Mouse (Mus musculus) CH12.LX (cell line): Measurements from ENCODE around the gene 1110008L16Rik. TPM values are rescaled to one million over a fixed set of nuclear protein-coding genes. Genes with fewer than 3 reads are reported as not detected.
A peak's percentile ranks its signal among the peaks of the same experiment; 100 is the strongest.

Source experiments
- DNase-seq: peaks from one replicate; pipeline ENCODE4 v3.0.0-alpha.2; 2013; ENCODE audit errors: extremely low read depth
- H3K27ac ChIP-seq: 2 replicates; pipeline ENCODE4 v1.5.1; 2012; ENCODE audit warnings: low read depth, mild to moderate bottlenecking, control low read depth, moderate library complexity; ENCODE audit not compliant: insufficient read depth
- H3K27me3 ChIP-seq: replicated peaks from 2 replicates; pipeline ENCODE3; 2012; ENCODE audit warnings: inconsistent platforms
- H3K36me3 ChIP-seq, 2 experiments: replicated peaks in 1 of 2; 2 replicates each; pipeline versions ENCODE3 to v1.6.1; 2012; ENCODE audit warnings: inconsistent platforms in 1 of 2, low read length in 1 of 2, mild to moderate bottlenecking in 1 of 2, mixed read lengths in 1 of 2, moderate library complexity in 1 of 2; ENCODE audit not compliant: control insufficient read depth in 1 of 2, insufficient read depth in 1 of 2
- H3K4me1 ChIP-seq, 2 experiments: 2 replicates each; pipeline ENCODE4 v1.6.1; 2012; ENCODE audit warnings: inconsistent platforms in 1 of 2, moderate library complexity in 1 of 2; ENCODE audit not compliant: insufficient read depth in 2 of 2, control insufficient read depth in 1 of 2
- H3K4me2 ChIP-seq: 2 replicates; pipeline ENCODE4 v1.6.1; 2012; ENCODE audit warnings: low read depth, mild to moderate bottlenecking, control low read depth; ENCODE audit not compliant: poor library complexity, insufficient read depth, severe bottlenecking
- H3K4me3 ChIP-seq, 3 experiments: fragments of 150-350 bp in 1 of 3; sonication (generic) in 1 of 3; replicated peaks in 1 of 3; 2 replicates each; pipeline versions ENCODE3 to v1.5.1; 2011 to 2012; ENCODE audit warnings: low read depth in 2 of 3, low read length in 2 of 3, mild to moderate bottlenecking in 2 of 3, moderate library complexity in 2 of 3, control low read depth in 1 of 3, improper control_type of control experiment in 1 of 3, inconsistent platforms in 1 of 3, mixed read lengths in 1 of 3; ENCODE audit not compliant: poor library complexity in 1 of 3
- H3K79me2 ChIP-seq: replicated peaks from 2 replicates; pipeline ENCODE4 v1.6.1; 2012; ENCODE audit warnings: mild to moderate bottlenecking, moderate library complexity; ENCODE audit not compliant: control insufficient read depth, poor library complexity, insufficient read depth, severe bottlenecking; ENCODE audit errors: extremely low read depth
- H3K9ac ChIP-seq: 2 replicates; pipeline ENCODE4 v1.6.1; 2012; ENCODE audit warnings: low read depth, mild to moderate bottlenecking, control low read depth, moderate library complexity; ENCODE audit not compliant: insufficient read depth
- H3K9me3 ChIP-seq: replicated peaks from 2 replicates; pipeline ENCODE3; 2012; ENCODE audit warnings: low read length, inconsistent platforms, mixed read lengths
- BHLHE40 ChIP-seq: IDR thresholded peaks from 2 replicates; pipeline ENCODE4 v1.6.1; 2011; ENCODE audit warnings: mild to moderate bottlenecking, low read depth, low read length, improper control_type of control experiment
- CHD1 ChIP-seq: IDR thresholded peaks from 2 replicates; pipeline ENCODE4 v1.6.1; 2012; ENCODE audit warnings: low read depth, low read length, improper control_type of control experiment, inconsistent platforms
- CHD2 ChIP-seq: IDR thresholded peaks from 2 replicates; pipeline ENCODE4 v1.6.1; 2011; ENCODE audit warnings: low read length, improper control_type of control experiment
- CTCF ChIP-seq, 2 experiments: IDR thresholded peaks in 1 of 2; conservative IDR thresholded peaks in 1 of 2; 2 replicates each; pipeline ENCODE4 v1.5.1; 2011 to 2012; ENCODE audit warnings: low read depth in 2 of 2, low read length in 2 of 2, improper control_type of control experiment in 1 of 2, inconsistent platforms in 1 of 2, mild to moderate bottlenecking in 1 of 2, moderate library complexity in 1 of 2
- E2F4 ChIP-seq: IDR thresholded peaks from 2 replicates; pipeline ENCODE4 v1.6.1; 2011; ENCODE audit warnings: low read depth, low read length, improper control_type of control experiment; ENCODE audit not compliant: insufficient replicate concordance
- ELF1 ChIP-seq: IDR thresholded peaks from 2 replicates; pipeline ENCODE4 v1.6.1; 2014; ENCODE audit warnings: low read depth, mild to moderate bottlenecking, inconsistent platforms, low read length, improper control_type of control experiment
- EP300 ChIP-seq: IDR thresholded peaks from 2 replicates; pipeline ENCODE4 v1.6.1; 2011; ENCODE audit warnings: low read length, improper control_type of control experiment
- GABPA ChIP-seq: IDR thresholded peaks from 2 replicates; pipeline ENCODE4 v1.6.1; 2012; ENCODE audit warnings: low read depth, low read length, improper control_type of control experiment, inconsistent platforms; ENCODE audit not compliant: insufficient replicate concordance
- HCFC1 ChIP-seq: IDR thresholded peaks from 2 replicates; pipeline ENCODE4 v1.6.1; 2012; ENCODE audit warnings: low read depth, mild to moderate bottlenecking, inconsistent platforms, low read length, improper control_type of control experiment
- IRF4 ChIP-seq: IDR thresholded peaks from 2 replicates; pipeline ENCODE4 v1.6.1; 2014; ENCODE audit warnings: low read depth, mild to moderate bottlenecking, inconsistent platforms, low read length, improper control_type of control experiment
- JUN ChIP-seq: IDR thresholded peaks from 2 replicates; pipeline ENCODE4 v1.6.1; 2011; ENCODE audit warnings: low read depth, mild to moderate bottlenecking, low read length, improper control_type of control experiment, moderate library complexity; ENCODE audit not compliant: insufficient read depth
- JUND ChIP-seq: conservative IDR thresholded peaks from 2 replicates; pipeline ENCODE4 v1.6.1; 2011; ENCODE audit warnings: low read depth, low read length, improper control_type of control experiment
- KAT2A ChIP-seq: IDR thresholded peaks from 2 replicates; pipeline ENCODE4 v1.6.1; 2012; ENCODE audit warnings: low read length, improper control_type of control experiment, inconsistent platforms; ENCODE audit not compliant: insufficient replicate concordance
- MAFK ChIP-seq: IDR thresholded peaks from 2 replicates; pipeline ENCODE4 v1.6.1; 2011; ENCODE audit warnings: low read length, improper control_type of control experiment; ENCODE audit not compliant: insufficient replicate concordance
- MAX ChIP-seq: IDR thresholded peaks from 2 replicates; pipeline ENCODE4 v1.6.1; 2011; ENCODE audit warnings: low read length, improper control_type of control experiment
- MAZ ChIP-seq: IDR thresholded peaks from 2 replicates; pipeline ENCODE4 v1.6.1; 2012; ENCODE audit warnings: low read depth, mild to moderate bottlenecking, inconsistent platforms, low read length, improper control_type of control experiment, moderate library complexity
- MEF2A ChIP-seq: IDR thresholded peaks from 2 replicates; pipeline ENCODE4 v1.6.1; 2014; ENCODE audit warnings: low read depth, mild to moderate bottlenecking, inconsistent platforms, low read length, improper control_type of control experiment, borderline replicate concordance
- MXI1 ChIP-seq: IDR thresholded peaks from 2 replicates; pipeline ENCODE4 v1.6.1; 2011; ENCODE audit warnings: mild to moderate bottlenecking, low read depth, low read length, improper control_type of control experiment
- MYC ChIP-seq: IDR thresholded peaks from 2 replicates; pipeline ENCODE4 v1.6.1; 2011; ENCODE audit warnings: low read depth, mild to moderate bottlenecking, improper control_type of control experiment, low read length
- NELFE ChIP-seq: IDR thresholded peaks from 2 replicates; pipeline ENCODE4 v1.6.1; 2011; ENCODE audit warnings: low read depth, low read length, improper control_type of control experiment
- NRF1 ChIP-seq: IDR thresholded peaks from 2 replicates; pipeline ENCODE4 v1.6.1; 2014; ENCODE audit warnings: low read depth, mild to moderate bottlenecking, inconsistent platforms, low read length, improper control_type of control experiment, moderate library complexity
- PAX5 ChIP-seq: IDR thresholded peaks from 2 replicates; pipeline ENCODE4 v1.6.1; 2012; ENCODE audit warnings: low read length, inconsistent platforms, mixed read lengths
- POLR2A ChIP-seq: IDR thresholded peaks from 2 replicates; pipeline ENCODE4 v1.6.1; 2011; ENCODE audit warnings: low read depth, mild to moderate bottlenecking, improper control_type of control experiment, low read length
- POLR2AphosphoS2 ChIP-seq: IDR thresholded peaks from 2 replicates; pipeline ENCODE4 v1.6.1; 2011; ENCODE audit warnings: low read depth, low read length, improper control_type of control experiment
- RAD21 ChIP-seq: IDR thresholded peaks from 2 replicates; pipeline ENCODE4 v1.6.1; 2011; ENCODE audit warnings: low read depth, mild to moderate bottlenecking, low read length, improper control_type of control experiment, moderate library complexity
- RCOR1 ChIP-seq: conservative IDR thresholded peaks from 2 replicates; pipeline ENCODE4 v1.6.1; 2012; ENCODE audit warnings: low read depth, mild to moderate bottlenecking, inconsistent platforms, low read length, improper control_type of control experiment
- SIN3A ChIP-seq: IDR thresholded peaks from 2 replicates; pipeline ENCODE4 v1.6.1; 2012; ENCODE audit warnings: low read length, improper control_type of control experiment, inconsistent platforms
- SMC3 ChIP-seq: IDR thresholded peaks from 2 replicates; pipeline ENCODE4 v1.6.1; 2011; ENCODE audit warnings: low read depth, low read length, improper control_type of control experiment
- TBP ChIP-seq: conservative IDR thresholded peaks from 2 replicates; pipeline ENCODE4 v1.6.1; 2011; ENCODE audit warnings: low read depth, low read length, improper control_type of control experiment
- TCF12 ChIP-seq: IDR thresholded peaks from 2 replicates; pipeline ENCODE4 v1.6.1; 2014; ENCODE audit warnings: low read depth, mild to moderate bottlenecking, inconsistent platforms, low read length, improper control_type of control experiment
- UBTF ChIP-seq: IDR thresholded peaks from 2 replicates; pipeline ENCODE4 v1.6.1; 2012; ENCODE audit warnings: low read depth, mild to moderate bottlenecking, inconsistent platforms, low read length, improper control_type of control experiment, moderate library complexity
- USF1 ChIP-seq: IDR thresholded peaks from 2 replicates; pipeline ENCODE4 v1.6.1; 2014; ENCODE audit warnings: low read depth, mild to moderate bottlenecking, inconsistent platforms, low read length, improper control_type of control experiment
- USF2 ChIP-seq: conservative IDR thresholded peaks from 2 replicates; pipeline ENCODE4 v1.6.1; 2011; ENCODE audit warnings: low read depth, low read length, improper control_type of control experiment
- ZC3H11A ChIP-seq: IDR thresholded peaks from 2 replicates; pipeline ENCODE4 v1.6.1; 2012; ENCODE audit warnings: low read depth, mild to moderate bottlenecking, inconsistent platforms, low read length, improper control_type of control experiment
- ZKSCAN1 ChIP-seq: IDR thresholded peaks from 2 replicates; pipeline ENCODE4 v1.6.1; 2012; ENCODE audit warnings: low read depth, inconsistent platforms, low read length, improper control_type of control experiment, borderline replicate concordance
- ZMIZ1 ChIP-seq: IDR thresholded peaks from 2 replicates; pipeline ENCODE4 v1.6.1; 2012; ENCODE audit warnings: low read depth, mild to moderate bottlenecking, inconsistent platforms, low read length, improper control_type of control experiment
- ZNF384 ChIP-seq: IDR thresholded peaks from 2 replicates; pipeline ENCODE4 v1.6.1; 2012; ENCODE audit warnings: low read depth, low read length, improper control_type of control experiment, inconsistent platforms
- dilution Hi-C: fragments of 300-500 bp; cut with MboI; formaldehyde crosslinking; loops from 2 replicates; pipeline ENCODE4 v1.14.3; 2020; ENCODE audit warnings: low sequenced_read_pairs; ENCODE audit not compliant: extremely low pct_unique_long_range_greater_than_20kb, extremely low pct_ligation_motif_present
- in situ Hi-C: fragments of 300-500 bp; cut with MboI; formaldehyde crosslinking; loops from 3 replicates; pipeline ENCODE4 v1.14.3; 2019; ENCODE audit warnings: low sequenced_read_pairs, low pct_ligation_motif_present, low pct_unique_long_range_greater_than_20kb, mixed read lengths
- polyA plus RNA-seq: library from polyadenylated mRNA; unstranded; fragments of >175 nt; gene quantifications from 2 replicates; pipeline ENCODE4 v1.2.1, GENCODE M21; 2012; ENCODE audit warnings: low read depth; ENCODE audit not compliant: insufficient read length
- total RNA-seq, 2 experiments: library from RNA; depleted of rRNA; stranded (reverse); fragments of 300-350 nt in 1 of 2; fragments of >200 nt in 1 of 2; gene quantifications; 2 replicates each; pipeline ENCODE4 v1.2.3; 2012 to 2014

1110008L16Rik gene
- total and polyA plus RNA-seq, 3 experiments, result 25.7 to 32.6 (median 28.9) TPM

GRCm38 (mm10) chr12:55302485-55303441 is 3.4 kb downstream of the 1110008L16Rik start, which contains the start of gene Ppp2r3c:
TSS of gene Ppp2r3c (minus strand) at chr12:55302998.
- dilution Hi-C loops, result no loop called here
- no peaks in the 10 kb centered on the region for H3K9me3 ChIP-seq
- peak; percentile 97 for DNase-seq

DNA sequence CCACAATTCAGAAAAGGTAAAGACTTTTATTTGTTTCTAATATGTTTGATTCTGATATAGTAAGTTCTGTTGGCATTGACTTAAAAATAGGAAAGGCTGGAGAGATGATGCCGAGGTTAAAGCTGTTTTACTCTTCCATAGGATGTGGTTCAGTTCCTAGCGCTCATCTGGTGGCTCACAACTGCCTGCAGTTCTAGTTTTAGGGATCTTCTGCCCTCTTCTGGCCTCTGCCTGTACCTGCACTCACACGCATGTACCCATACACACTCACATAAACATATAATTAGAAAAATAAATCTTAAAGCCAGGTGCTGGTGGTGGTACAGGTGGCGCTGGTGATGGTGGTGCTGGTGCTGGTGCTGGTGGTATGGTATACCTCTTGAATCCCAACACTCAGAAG is 7.0 kb downstream of the 1110008L16Rik start:
- dilution Hi-C loops, result no loop called here

More at GRCm38 (mm10) chr12:55302485-55303441, 3.4 kb downstream of the 1110008L16Rik start, which contains the start of gene Ppp2r3c:
- H3K4me2 ChIP-seq, result peak within 1 kb of the TSS; percentile 97
- H3K27me3 ChIP-seq, result no peaks in the 10 kb centered on the region
- peaks cover 18 to 36% of the 10 kb centered on the region in 2 experiments for H3K36me3 ChIP-seq
- H3K9ac ChIP-seq, result peak within 1 kb of the TSS; percentile 99
- peaks cover 55% of the 10 kb centered on the region for H3K79me2 ChIP-seq
- peak within 1 kb of the TSS; percentile 56 to 88 (median 69) for H3K4me3 ChIP-seq
- in situ Hi-C loops, result no loop called here
- TF ChIP-seq HCFC1 (peak; percentile 95), E2F4 (no peak), USF1 (no peak), UBTF (peak; percentile 87; the same call in 1 of the 2 replicates), NELFE (peak; percentile 83), MAZ (no peak), RCOR1 (no peak), TBP (peak; percentile 78), ZC3H11A (peak; percentile 97), ZNF384 (peak; percentile 57; the same call in 1 of the 2 replicates), BHLHE40 (peak; percentile 53), NRF1 (peak; percentile 85), MAX (peak; percentile 67), MAFK (no peak), SMC3 (no peak), POLR2A (peak; percentile 87), ZKSCAN1 (no peak), EP300 (no peak), ELF1 (peak; percentile 94), TCF12 (peak; percentile 48; the same call in 1 of the 2 replicates), IRF4 (peak; percentile 77), SIN3A (peak; percentile 65), CHD1 (no peak), RAD21 (no peak), MXI1 (peak; percentile 86), MEF2A (0 out of 2 replicates have a peak, but pooled peaks have one; percentile 47), JUND (0 out of 2 replicates have a peak, but pooled peaks have one; percentile 6), POLR2AphosphoS2 (no peak), PAX5 (no peak), KAT2A (peak; percentile 97), ZMIZ1 (no peak), GABPA (peak; percentile 15; the same call in 1 of the 2 replicates), CHD2 (peak; percentile 72), CTCF (conservative IDR thresholded peaks at IDR 0.05 in 1 of 2, IDR thresholded peaks at IDR 0.05 in 1 of 2; ENCODE audit: low read depth in 2 of 2, low read length in 2 of 2) (no peak), JUN (no peak), MYC (peak; percentile 94), USF2 (no peak)
- peak within 1 kb of the TSS; percentile 75 for H3K27ac ChIP-seq
- H3K4me1 ChIP-seq, result peaks cover 2 to 38% of the 10 kb centered on the region in 2 experiments; a peak in 2 of 4 replicates

More for the DNA sequence above, 7.0 kb downstream of the 1110008L16Rik start:
- no peak overlapping the region for H3K9ac ChIP-seq
- no peaks in the 10 kb centered on the region for H3K27me3 ChIP-seq
- H3K36me3 ChIP-seq, result peaks cover 21 to 50% of the 10 kb centered on the region in 2 experiments
- TF ChIP-seq CTCF (conservative IDR thresholded peaks at IDR 0.05 in 1 of 2, IDR thresholded peaks at IDR 0.05 in 1 of 2; ENCODE audit: low read depth in 2 of 2, low read length in 2 of 2) (peak in 1 of 2 experiments; percentile 11; a peak in 1 of 4 replicates), EP300 (no peak)
- no peaks in the 10 kb centered on the region for H3K9me3 ChIP-seq
- H3K4me3 ChIP-seq, result no peak overlapping the region
- in situ Hi-C loops, result no loop called here
- DNase-seq, result no peak
- peaks cover 0 to 14% of the 10 kb centered on the region in 2 experiments; a peak in 2 of 4 replicates for H3K4me1 ChIP-seq
- no peak overlapping the region for H3K27ac ChIP-seq
- peaks cover 33% of the 10 kb centered on the region for H3K79me2 ChIP-seq
- no peak overlapping the region for H3K4me2 ChIP-seq
